Mouse (Mus musculus): ENCODE data around the gene Slco4c1.

The Slco4c1 gene

GRCm38 (mm10) chr1:96871528-96872360, at the start of gene Slco4c1:
Gene Slco4c1, minus strand, starts transcription at chr1:96872171.
- peak; percentile 6 for DNase-seq

- no peak for DNase-seq
These were observed 45.4 kb upstream of the Slco4c1 start for GRCm38 (mm10) chr1:96917333-96917732.

GRCm38 (mm10) chr1:96883788-96884187, 11.8 kb upstream of the Slco4c1 start:
- no peak for DNase-seq

DNA sequence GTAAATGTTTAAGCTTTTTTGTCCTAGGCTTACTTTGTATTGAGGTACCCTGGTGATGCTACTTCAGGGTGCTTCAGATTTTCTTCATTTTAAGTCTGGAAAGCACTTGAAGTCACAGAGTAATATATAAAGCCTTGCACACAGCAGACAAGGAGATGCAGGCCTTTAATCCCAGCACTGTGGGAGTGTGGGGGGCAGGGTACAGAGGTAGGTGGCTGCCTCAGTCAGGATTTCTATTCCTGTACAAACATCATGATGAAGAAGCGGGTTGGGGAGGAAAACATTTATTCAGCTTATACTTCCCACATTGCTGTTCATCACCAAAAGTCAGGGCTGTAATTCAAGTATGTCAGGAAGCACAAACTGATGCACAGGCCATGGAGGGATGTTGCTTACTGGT, 6.6 kb upstream of the Slco4c1 start:
- no peak for DNase-seq

GRCm38 (mm10) chr1:96876076-96876475, 4.1 kb upstream of the Slco4c1 start:
- no peak for DNase-seq

DNA sequence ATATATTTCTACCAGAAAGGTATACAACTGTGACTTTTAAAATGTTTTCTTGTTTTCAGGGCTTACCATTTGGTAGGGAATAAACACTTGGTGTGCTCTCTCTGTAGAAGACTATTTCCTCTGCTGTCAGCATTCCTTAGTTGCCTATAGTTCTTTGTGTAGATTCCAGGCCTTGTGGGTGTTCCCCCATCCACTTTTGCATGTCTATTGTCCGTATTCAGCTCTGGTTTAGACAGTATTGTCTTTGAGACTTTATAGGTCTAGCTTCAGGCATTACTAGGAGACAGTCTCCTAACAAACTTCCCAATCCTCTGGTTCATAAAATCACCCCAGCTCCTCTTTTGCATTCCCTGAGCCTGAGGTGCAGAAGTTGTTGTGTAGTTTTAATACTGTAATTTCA, 2.7 kb upstream of the Slco4c1 start:
- DNase-seq, result no peak

GRCm38 (mm10) chr1:96872361-96872693, 356 bp upstream of the Slco4c1 start:
- peak; percentile 7 for DNase-seq

- DNase-seq, result no peak
These were observed 1.1 kb downstream of the Slco4c1 start for GRCm38 (mm10) chr1:96870764-96871307.

- no peak for DNase-seq
These were observed 3.2 kb downstream of the Slco4c1 start for GRCm38 (mm10) chr1:96868722-96869121.

DNA sequence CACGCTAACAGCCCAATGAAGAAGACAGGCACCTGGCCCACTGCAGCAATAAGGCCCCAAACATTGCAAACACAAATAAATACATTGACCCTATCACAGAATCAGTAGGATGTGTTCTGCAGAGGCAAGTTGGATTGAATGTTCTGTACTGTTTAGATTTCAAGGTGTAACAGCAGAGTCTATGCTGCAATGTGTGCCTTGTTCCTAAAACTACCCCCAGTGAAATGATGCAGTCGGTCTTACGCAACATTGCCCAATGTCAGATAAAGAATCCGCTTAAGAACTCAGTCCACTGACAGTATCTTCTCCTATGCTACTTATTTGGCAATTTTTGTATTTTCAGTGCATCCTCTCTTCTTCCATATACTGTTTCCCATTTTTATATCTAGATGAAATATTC, 6.0 kb downstream of the Slco4c1 start:
- no peak for DNase-seq

GRCm38 (mm10) chr1:96864120-96864519, 7.9 kb downstream of the Slco4c1 start:
- DNase-seq, result no peak

DNA sequence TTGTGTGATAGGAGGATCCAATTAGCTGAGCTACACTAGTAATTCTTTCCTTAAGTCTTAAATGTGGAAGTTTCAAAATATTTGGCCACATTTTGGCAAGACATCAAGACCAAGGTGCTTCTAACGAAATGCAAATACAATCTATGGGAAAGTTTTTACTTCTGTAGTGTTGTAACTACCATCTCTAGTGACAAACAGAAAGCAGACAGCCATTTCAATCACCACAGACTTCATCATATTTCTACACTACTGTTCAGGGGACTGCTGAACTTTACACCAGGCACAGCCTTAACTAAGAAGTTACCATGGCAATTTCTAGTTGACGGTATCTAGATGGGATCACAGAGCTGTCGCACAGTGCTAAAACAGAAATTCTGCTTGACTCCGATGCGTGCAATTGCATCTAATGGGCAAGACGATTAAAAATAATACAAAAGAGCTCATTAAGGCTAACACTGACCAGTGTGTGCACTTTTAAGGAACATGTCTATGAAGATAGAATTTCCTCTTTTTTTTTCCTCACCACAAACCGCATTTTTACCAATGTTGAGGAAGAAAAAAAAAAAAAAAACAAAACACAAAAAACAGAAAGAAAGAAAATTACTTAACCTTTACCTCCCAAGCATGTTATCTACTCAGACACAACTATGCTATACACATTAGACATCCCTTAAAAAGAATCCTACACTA, 11.8 kb downstream of the Slco4c1 start:
- DNase-seq, result no peak

DNA sequence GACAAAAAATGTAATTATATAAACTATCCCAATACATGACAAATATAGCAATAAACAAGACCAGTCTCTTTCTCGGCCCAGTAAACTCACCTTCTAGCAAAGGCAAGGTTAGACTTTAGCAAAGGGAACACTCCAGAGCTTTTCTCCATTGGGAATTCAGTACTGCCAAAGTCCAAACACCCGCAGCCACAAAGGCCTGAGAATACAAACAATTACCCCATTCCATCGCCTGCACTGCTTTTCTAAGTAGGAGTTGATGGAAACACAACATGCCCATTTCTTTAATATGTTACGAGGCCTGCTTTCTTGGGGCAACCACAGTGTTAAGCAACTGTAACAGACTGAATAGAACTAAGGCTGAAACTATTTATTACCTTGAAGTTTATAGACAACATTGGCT, 18.4 kb downstream of the Slco4c1 start:
- DNase-seq, result no peak

GRCm38 (mm10) chr1:96849101-96849500, 22.9 kb downstream of the Slco4c1 start:
- DNase-seq, result no peak

DNA sequence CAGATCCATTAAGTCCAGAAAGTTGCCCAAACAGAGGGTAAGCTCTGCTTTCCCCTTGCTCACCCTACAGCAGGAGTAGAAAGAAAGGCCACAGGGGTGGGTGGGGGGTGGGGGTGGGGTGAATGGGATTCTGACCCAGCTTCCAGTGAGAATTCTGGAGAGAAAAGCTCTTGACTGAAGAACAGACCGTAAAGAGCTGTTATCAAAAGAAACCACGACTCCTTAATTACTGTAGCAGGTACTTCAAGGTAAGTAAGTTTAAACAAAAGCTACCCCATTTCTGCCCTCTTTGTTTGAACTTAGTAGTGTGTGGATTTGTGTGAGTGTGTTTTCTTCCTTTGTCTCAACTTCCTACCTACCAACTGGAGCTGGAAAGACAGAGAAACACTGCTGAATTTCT, 23.4 kb downstream of the Slco4c1 start:
- no peak for DNase-seq

GRCm38 (mm10) chr1:96846727-96847126, 25.2 kb downstream of the Slco4c1 start:
- no peak for DNase-seq

DNA sequence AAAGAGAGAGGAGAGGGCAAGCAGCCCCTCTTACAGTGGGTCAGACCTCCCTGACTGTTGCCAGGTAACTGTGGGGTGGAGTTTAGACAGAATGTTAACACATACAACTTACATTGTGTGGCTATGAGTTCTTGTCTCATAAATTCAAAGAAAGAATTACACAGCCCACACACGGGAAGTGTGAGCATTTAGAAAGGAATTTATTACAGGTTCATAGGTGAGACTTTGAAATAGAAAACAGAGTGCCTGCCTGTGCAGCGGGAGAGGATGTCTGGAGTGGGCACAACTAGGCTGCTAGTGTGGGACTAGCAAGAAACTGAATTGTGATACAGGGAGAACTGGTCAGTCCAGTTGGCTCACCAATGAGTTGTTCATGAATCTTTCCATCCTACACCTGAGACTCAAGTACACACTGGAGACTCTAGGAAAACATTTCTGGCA, 66.7 kb downstream of the Slco4c1 start:
- DNase-seq, result no peak

GRCm38 (mm10) chr1:96801595-96801994, 70.4 kb downstream of the Slco4c1 start:
- no peak for DNase-seq

DNA sequence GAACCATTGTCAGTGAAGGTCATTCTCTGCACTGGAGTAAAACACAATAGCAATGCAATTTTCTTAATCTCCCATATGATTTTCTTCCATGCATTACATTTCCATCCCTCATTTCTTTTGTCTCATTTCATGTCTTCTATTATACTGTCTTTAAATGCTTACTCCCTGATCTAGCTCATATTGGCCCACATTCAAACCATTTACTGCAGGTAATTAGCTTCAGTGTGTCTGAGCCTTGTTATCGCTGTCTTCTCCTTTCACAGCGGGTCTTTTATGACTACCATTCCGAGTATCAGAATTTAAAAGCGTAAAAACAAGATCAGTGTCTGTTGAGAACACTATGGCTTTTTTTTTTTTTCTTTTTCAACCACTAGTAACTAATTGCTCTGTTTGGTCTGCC, 77.3 kb downstream of the Slco4c1 start:
- DNase-seq, result no peak

DNA sequence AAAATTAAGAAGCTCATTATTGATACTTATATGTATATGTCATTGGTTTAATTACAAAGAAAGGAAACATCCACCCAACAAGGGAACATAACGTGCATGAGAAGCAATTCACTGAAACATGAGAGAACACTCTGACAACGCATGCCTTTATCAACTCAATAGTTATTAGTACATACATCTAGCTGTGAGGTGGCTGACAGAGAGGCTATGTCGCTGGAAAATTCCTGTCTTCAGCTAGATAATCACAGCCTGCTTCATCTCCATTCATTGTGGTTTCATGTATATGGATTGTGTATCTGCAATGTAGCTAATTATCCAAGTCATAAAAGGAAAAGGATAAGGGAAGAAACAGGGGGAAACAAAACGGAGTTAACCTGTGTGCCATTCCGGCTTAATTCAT, 77.7 kb downstream of the Slco4c1 start:
- DNase-seq, result no peak

- no peak for DNase-seq
These were observed 82.7 kb downstream of the Slco4c1 start for GRCm38 (mm10) chr1:96789268-96789667.

GRCm38 (mm10) chr1:96774174-96774573, 97.8 kb downstream of the Slco4c1 start:
- no peak for DNase-seq

DNA sequence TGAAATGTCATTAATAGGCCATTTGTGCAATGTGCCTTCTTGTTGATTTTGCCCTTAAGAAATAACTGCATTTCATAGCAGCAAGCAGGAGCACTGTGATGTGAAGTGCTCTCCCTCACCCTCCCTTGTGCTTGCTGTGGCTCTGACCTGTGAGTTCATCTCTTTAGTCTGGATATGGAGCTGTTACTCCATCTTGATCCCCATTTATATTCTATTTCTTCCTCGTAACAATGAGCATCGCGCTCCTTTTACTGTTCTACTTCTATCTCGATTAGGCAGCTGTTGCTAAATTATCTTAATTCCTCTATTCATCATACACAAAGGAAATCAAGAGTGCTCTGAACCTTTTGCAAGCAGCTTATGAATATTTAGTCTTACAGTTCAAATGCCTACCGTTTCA, 98.3 kb downstream of the Slco4c1 start:
- no peak for DNase-seq

DNA sequence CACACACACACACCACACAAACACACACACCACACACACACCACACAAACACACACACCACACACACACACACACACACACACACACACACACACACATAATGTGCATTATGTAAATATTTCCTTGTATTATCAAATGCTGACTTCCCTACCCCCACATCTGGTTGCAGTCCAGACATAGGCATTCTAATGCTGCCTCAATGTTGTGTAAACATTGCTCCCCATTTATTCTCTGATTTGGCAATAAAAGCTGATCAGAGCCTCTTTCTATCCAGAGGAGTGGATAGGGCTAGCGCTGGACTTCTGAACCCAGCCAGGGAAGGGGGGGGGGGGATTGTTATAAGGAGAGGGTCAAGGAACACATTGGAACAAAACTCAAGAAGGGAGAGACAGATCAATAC, 101.7 kb downstream of the Slco4c1 start:
- DNase-seq, result no peak
